Mouse (Mus musculus) neural tube, embryonic 15.5 days (tissue): ENCODE results near the gene Syt16. TPM values are rescaled to one million over a fixed set of nuclear protein-coding genes. Genes with fewer than 3 reads are reported as not detected.

Experiments
- ATAC-seq: fragments of 200-750 bp; cut with Nextera tagmentation; 2 replicates; pipeline ENCODE4 v1.8.0; 2017; ENCODE audit warnings: mild to moderate bottlenecking, moderate TSS enrichment, moderate library complexity; ENCODE audit not compliant: low FRiP score
- H3K27ac ChIP-seq: fragments of 300-500 bp; sonication (generic); replicated peaks from 2 replicates; pipeline ENCODE4 v1.5.1; 2015; ENCODE audit warnings: mild to moderate bottlenecking, inconsistent platforms
- H3K27me3 ChIP-seq: fragments of 300-500 bp; sonication (generic); replicated peaks from 2 replicates; pipeline ENCODE4 v1.6.1; 2015; ENCODE audit warnings: inconsistent platforms
- H3K36me3 ChIP-seq: fragments of 300-500 bp; sonication (generic); 2 replicates; pipeline ENCODE4 v1.6.1; 2015; ENCODE audit warnings: inconsistent platforms
- H3K4me1 ChIP-seq: fragments of 300-500 bp; sonication (generic); 2 replicates; pipeline ENCODE4 v1.6.1; 2015; ENCODE audit warnings: inconsistent platforms
- H3K4me2 ChIP-seq: fragments of 300-500 bp; sonication (generic); 2 replicates; pipeline ENCODE4 v1.6.1; 2015; ENCODE audit warnings: inconsistent platforms, mild to moderate bottlenecking, moderate library complexity
- H3K4me3 ChIP-seq: fragments of 300-500 bp; sonication (generic); replicated peaks from 2 replicates; pipeline ENCODE4 v1.5.1; 2015; ENCODE audit warnings: mild to moderate bottlenecking, inconsistent platforms
- H3K9ac ChIP-seq: fragments of 300-500 bp; sonication (generic); replicated peaks from 2 replicates; pipeline ENCODE4 v1.6.1; 2015; ENCODE audit warnings: mild to moderate bottlenecking, inconsistent platforms
- H3K9me3 ChIP-seq: fragments of 300-500 bp; sonication (generic); replicated peaks from 2 replicates; pipeline ENCODE4 v1.6.1; 2016; ENCODE audit warnings: inconsistent platforms
- WGBS: fragments of 180-500 bp; shearing (Covaris S2); methylation state at CpG from one replicate; pipeline ENCODE4 v1.1.7; 2015; ENCODE audit warnings: mixed read lengths; 5-methylcytosine and 5-hydroxymethylcytosine counted together
- polyA plus RNA-seq: library from polyadenylated mRNA; unstranded; fragments of >200 nt; fragmentation: Nextera tagmentation; extraction: Ambion mirVana; gene quantifications from 2 replicates; pipeline ENCODE4 v1.2.1, GENCODE M21; 2015

Syt16 gene
- polyA plus RNA-seq, 1 experiment from 2014 or later, result 78.5 TPM

GRCm38 (mm10) chr12:74109462-74110068, 112.1 kb downstream of the Syt16 start:
- Histone ChIP-seq H3K4me2 (no peak overlapping the region), H3K4me1 (peaks cover 6% of the 10 kb centered on the region; the same call in 1 of the 2 replicates), H3K4me3 (no peak overlapping the region), H3K27ac (no peak overlapping the region), H3K9me3 (no peaks in the 10 kb centered on the region), H3K36me3 (no peaks in the 10 kb centered on the region), H3K9ac (no peak overlapping the region), H3K27me3 (no peaks in the 10 kb centered on the region)
- WGBS, result 50% methylated on average over 10 of the region's 10 CpGs
- ATAC-seq, result no peak

- ATAC-seq, result no peak
- H3K27me3 ChIP-seq, result no peaks in the 10 kb centered on the region
- H3K4me2 ChIP-seq, result no peak overlapping the region
- H3K9ac ChIP-seq, result no peak overlapping the region
- peaks cover 7% of the 10 kb centered on the region for H3K4me1 ChIP-seq
- H3K9me3 ChIP-seq, result no peaks in the 10 kb centered on the region
- no peak overlapping the region for H3K4me3 ChIP-seq
- no peaks in the 10 kb centered on the region for H3K36me3 ChIP-seq
- 49% methylated on average over 6 of the region's 6 CpGs for WGBS
- H3K27ac ChIP-seq, result peak overlapping the region; percentile 56
Observed at GRCm38 (mm10) chr12:74116825-74117224, 119.4 kb downstream of the Syt16 start.

DNA sequence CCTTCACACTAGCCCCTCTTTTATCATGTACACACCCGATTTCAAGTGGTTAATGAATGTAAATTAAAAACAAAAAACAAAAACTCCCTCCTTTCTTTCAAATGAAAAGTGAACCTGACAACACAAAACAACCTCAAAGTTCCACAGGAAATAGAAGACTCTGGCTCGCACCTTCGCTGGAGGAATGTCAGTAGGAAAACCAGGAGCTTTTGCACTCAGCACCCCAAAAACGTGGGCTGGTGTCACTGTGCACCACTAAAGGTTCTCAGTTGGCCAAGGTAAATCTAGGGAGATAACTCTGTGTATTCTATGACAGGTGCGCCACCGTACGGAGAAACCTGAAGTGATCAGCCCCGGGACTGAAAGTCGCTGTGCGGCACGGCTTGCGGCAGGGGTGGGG, 128.3 kb downstream of the Syt16 start:
- Histone ChIP-seq H3K4me3 (no peak overlapping the region), H3K9me3 (0 out of 2 replicates have a peak, but pooled peaks cover 4% of the 10 kb centered on the region), H3K4me2 (no peak overlapping the region), H3K4me1 (no peaks in the 10 kb centered on the region), H3K27me3 (no peaks in the 10 kb centered on the region), H3K9ac (no peak overlapping the region), H3K36me3 (peaks cover 12% of the 10 kb centered on the region; the same call in 1 of the 2 replicates), H3K27ac (no peak overlapping the region)
- ATAC-seq, result no peak
- 86% methylated on average over 12 of the region's 12 CpGs for WGBS

DNA sequence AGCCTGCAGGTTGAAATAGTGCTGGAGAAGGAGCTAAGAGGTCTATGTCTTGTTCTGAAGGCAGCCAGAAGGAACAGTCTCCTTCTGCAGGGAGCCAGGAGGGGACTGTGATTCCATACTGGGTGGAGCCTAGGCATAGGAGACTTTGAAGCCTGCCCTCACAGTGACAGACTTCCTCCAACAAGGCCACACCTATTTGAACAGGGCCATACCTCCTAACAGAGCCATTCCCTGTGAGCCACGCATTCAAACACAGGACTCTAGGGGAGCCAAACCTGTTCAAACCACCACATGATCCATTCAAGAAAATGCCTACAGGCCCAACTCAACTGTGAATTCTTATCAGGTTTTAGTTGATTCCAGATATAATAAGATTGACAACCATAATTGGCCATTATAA, 130.8 kb downstream of the Syt16 start:
- Histone ChIP-seq H3K4me3 (no peak overlapping the region), H3K9ac (no peak overlapping the region), H3K27me3 (no peaks in the 10 kb centered on the region), H3K9me3 (0 out of 2 replicates have a peak, but pooled peaks cover 4% of the 10 kb centered on the region), H3K4me1 (no peaks in the 10 kb centered on the region), H3K4me2 (no peak overlapping the region), H3K36me3 (peaks cover 12% of the 10 kb centered on the region; the same call in 1 of the 2 replicates), H3K27ac (no peak overlapping the region)
- WGBS, result 85% methylated on average over 1 of the region's 1 CpGs
- no peak for ATAC-seq

DNA sequence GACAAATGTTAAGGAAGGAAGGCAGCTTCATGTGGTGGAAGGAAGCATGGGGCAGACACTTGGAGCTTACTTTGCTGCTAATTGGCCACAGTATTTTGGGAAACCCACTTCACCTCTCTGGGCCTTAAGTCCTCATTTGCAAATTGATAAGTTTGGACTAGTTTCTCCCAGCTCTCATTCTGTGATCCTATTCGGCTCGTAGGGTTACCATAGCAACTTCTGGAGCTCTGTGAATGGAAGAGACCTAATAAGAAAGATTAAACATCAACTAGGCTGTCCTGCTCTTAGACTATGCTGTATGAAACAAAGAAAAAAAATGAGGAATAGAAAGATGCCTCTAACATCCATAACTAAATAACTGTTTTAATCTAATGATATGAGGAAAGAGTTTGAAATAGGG, 134.3 kb downstream of the Syt16 start:
- no peaks in the 10 kb centered on the region for H3K9me3 ChIP-seq
- no peaks in the 10 kb centered on the region for H3K27me3 ChIP-seq
- no peak overlapping the region for H3K4me2 ChIP-seq
- H3K9ac ChIP-seq, result no peak overlapping the region
- H3K4me3 ChIP-seq, result no peak overlapping the region
- H3K36me3 ChIP-seq, result peaks cover 10% of the 10 kb centered on the region; the same call in 1 of the 2 replicates
- H3K4me1 ChIP-seq, result no peaks in the 10 kb centered on the region
- no peak overlapping the region for H3K27ac ChIP-seq
- no peak for ATAC-seq
- 11% methylated on average over 2 of the region's 2 CpGs for WGBS

- H3K27ac ChIP-seq, result no peak overlapping the region
- no peak overlapping the region for H3K9ac ChIP-seq
- WGBS, result 49% methylated on average over 7 of the region's 7 CpGs
- no peaks in the 10 kb centered on the region for H3K36me3 ChIP-seq
- H3K4me2 ChIP-seq, result no peak overlapping the region
- H3K4me1 ChIP-seq, result 0 out of 2 replicates have a peak, but pooled peaks cover 2% of the 10 kb centered on the region
- ATAC-seq, result no peak
- no peaks in the 10 kb centered on the region for H3K9me3 ChIP-seq
- H3K4me3 ChIP-seq, result no peak overlapping the region
- no peaks in the 10 kb centered on the region for H3K27me3 ChIP-seq
Observed at GRCm38 (mm10) chr12:74142147-74142546, 144.7 kb downstream of the Syt16 start.

DNA sequence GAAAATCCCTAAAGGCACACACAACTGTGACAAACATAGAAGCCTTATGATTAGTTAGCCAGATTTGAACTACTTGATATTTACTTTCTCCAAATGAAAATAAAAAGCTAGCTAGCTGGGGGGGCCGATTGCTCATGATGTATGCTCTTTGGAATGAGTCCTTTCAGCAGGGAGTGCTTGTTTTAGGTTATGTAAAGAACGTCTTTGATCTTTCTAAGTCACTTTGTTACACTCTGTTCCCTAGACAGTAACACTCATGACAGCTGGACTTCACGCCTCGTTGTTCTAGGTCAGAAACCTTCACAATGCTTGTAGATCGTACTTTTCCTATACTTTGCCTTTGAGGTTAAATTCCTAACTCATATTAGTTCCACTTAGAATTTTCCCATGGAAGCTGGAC, 146.9 kb downstream of the Syt16 start:
- 0 out of 2 replicates have a peak, but pooled peaks cover 2% of the 10 kb centered on the region for H3K4me1 ChIP-seq
- no peak overlapping the region for H3K4me3 ChIP-seq
- no peaks in the 10 kb centered on the region for H3K27me3 ChIP-seq
- H3K4me2 ChIP-seq, result no peak overlapping the region
- no peaks in the 10 kb centered on the region for H3K9me3 ChIP-seq
- 52% methylated on average over 5 of the region's 5 CpGs for WGBS
- H3K9ac ChIP-seq, result no peak overlapping the region
- H3K27ac ChIP-seq, result no peak overlapping the region
- no peak for ATAC-seq
- H3K36me3 ChIP-seq, result no peaks in the 10 kb centered on the region

- Histone ChIP-seq H3K27ac (no peak overlapping the region), H3K4me3 (no peak overlapping the region), H3K9ac (no peak overlapping the region), H3K27me3 (no peaks in the 10 kb centered on the region), H3K9me3 (no peaks in the 10 kb centered on the region), H3K36me3 (no peaks in the 10 kb centered on the region), H3K4me1 (no peaks in the 10 kb centered on the region), H3K4me2 (no peak overlapping the region)
- 74% methylated on average over 3 of the region's 3 CpGs for WGBS
- ATAC-seq, result no peak
Observed at GRCm38 (mm10) chr12:74160791-74161190, 163.3 kb downstream of the Syt16 start.

- Histone ChIP-seq H3K4me3 (no peak overlapping the region), H3K9ac (no peak overlapping the region), H3K4me1 (no peaks in the 10 kb centered on the region), H3K9me3 (no peaks in the 10 kb centered on the region), H3K36me3 (no peaks in the 10 kb centered on the region), H3K27me3 (no peaks in the 10 kb centered on the region), H3K4me2 (no peak overlapping the region), H3K27ac (no peak overlapping the region)
- 86% methylated on average over 2 of the region's 2 CpGs for WGBS
- ATAC-seq, result no peak
Observed at GRCm38 (mm10) chr12:74163080-74163479, 165.6 kb downstream of the Syt16 start.

DNA sequence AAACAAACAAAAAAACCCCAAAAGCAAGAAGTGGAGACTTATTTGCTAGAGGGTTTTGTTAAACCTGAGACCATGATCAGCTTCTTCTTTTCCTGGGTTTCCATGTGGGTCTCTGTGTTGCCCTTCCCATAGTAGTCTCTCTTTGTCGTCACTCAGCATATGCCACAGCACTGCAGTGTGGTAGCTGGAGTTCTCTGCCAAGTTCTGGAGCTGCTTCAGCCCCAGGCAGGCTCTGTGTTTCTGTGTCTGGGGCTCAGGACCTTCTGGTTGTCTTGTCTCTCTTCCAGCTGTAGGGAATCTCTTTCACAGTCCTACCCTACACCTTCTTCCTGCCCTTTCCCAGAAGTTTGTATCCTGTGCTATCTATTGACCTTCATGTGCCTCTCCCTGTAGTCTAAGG, 173.8 kb downstream of the Syt16 start:
- no peak overlapping the region for H3K4me3 ChIP-seq
- H3K9me3 ChIP-seq, result no peaks in the 10 kb centered on the region
- no peaks in the 10 kb centered on the region for H3K36me3 ChIP-seq
- peaks cover 11% of the 10 kb centered on the region for H3K4me1 ChIP-seq
- no peak overlapping the region for H3K9ac ChIP-seq
- WGBS, result 63% methylated on average over 1 of the region's 1 CpGs
- H3K4me2 ChIP-seq, result no peak overlapping the region
- ATAC-seq, result no peak
- H3K27me3 ChIP-seq, result no peaks in the 10 kb centered on the region
- no peak overlapping the region for H3K27ac ChIP-seq

- Histone ChIP-seq H3K9me3 (no peaks in the 10 kb centered on the region), H3K27me3 (no peaks in the 10 kb centered on the region), H3K9ac (no peak overlapping the region), H3K36me3 (no peaks in the 10 kb centered on the region), H3K4me2 (no peak overlapping the region), H3K27ac (no peak overlapping the region), H3K4me1 (peaks cover 11% of the 10 kb centered on the region), H3K4me3 (no peak overlapping the region)
- WGBS, result 15% methylated on average over 3 of the region's 3 CpGs
- no peak for ATAC-seq
Observed at GRCm38 (mm10) chr12:74173902-74174301, 176.4 kb downstream of the Syt16 start.

DNA sequence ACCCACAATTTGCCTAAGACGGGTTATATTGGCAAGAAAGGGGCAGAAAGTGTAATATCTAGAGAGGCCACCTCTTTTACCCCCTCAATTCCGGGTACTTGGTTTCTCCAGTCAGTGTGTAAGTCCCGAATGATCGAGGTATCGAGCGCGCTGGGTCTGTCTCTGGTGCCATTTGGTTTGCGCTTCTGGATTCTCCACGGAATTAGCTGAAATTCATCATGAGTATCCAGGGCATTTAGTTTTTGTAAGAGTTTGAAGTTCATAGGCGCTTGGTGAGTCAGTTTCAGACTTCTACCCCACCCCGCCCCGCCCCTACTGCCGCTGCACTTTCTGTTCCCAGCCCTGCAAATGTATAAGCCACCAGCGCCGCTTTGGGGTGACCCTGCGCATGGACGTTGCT, 187.1 kb downstream of the Syt16 start:
- H3K27me3 ChIP-seq, result no peaks in the 10 kb centered on the region
- H3K4me1 ChIP-seq, result no peaks in the 10 kb centered on the region
- no peaks in the 10 kb centered on the region for H3K9me3 ChIP-seq
- peaks cover 6% of the 10 kb centered on the region; the same call in 1 of the 2 replicates for H3K36me3 ChIP-seq
- H3K4me2 ChIP-seq, result no peak overlapping the region
- ATAC-seq, result no peak
- no peak overlapping the region for H3K9ac ChIP-seq
- WGBS, result 75% methylated on average over 17 of the region's 17 CpGs
- H3K4me3 ChIP-seq, result no peak overlapping the region
- no peak overlapping the region for H3K27ac ChIP-seq
